Mouse (Mus musculus): ENCODE data around the gene Tomm6. TPM values are rescaled to one million over a fixed set of nuclear protein-coding genes. Genes with fewer than 3 reads are reported as not detected.

Tomm6 gene
- polyA plus RNA-seq, 1 experiment from 2014 or later = 324 TPM

GRCm38 (mm10) chr17:47678238-47678637 is 9.9 kb downstream of the Tomm6 start:
- no peaks in the 10 kb centered on the region for H3K9me3 ChIP-seq (ENCODE audit: low read length)
- no peaks in the 10 kb centered on the region for H3K27me3 ChIP-seq (replicated peaks; ENCODE audit: insufficient read depth, low read length)
- WGBS = 65% methylated on average over 5 of the region's 5 CpGs
- H3K27ac ChIP-seq (ENCODE audit: low read length) = no peak overlapping the region
- no peaks in the 10 kb centered on the region for H3K36me3 ChIP-seq (ENCODE audit: insufficient read depth, low read length)
- no peak for TF ChIP-seq EP300 (IDR thresholded peaks at IDR 0.05)
- no peak for TF ChIP-seq CTCF (IDR thresholded peaks at IDR 0.05)
- ATAC-seq (peak; percentile 83), DNase-seq (ENCODE audit: low spot score) (peak; percentile 48)
- H3K4me1 ChIP-seq (ENCODE audit: insufficient read depth, low read depth, low read length) = no peaks in the 10 kb centered on the region; the same call in 1 of the 2 replicates
- H3K4me2 ChIP-seq (replicated peaks; ENCODE audit: low read depth, low read length) = no peak overlapping the region
- no peak overlapping the region for H3K9ac ChIP-seq (replicated peaks; ENCODE audit: low read depth)
- H3K4me3 ChIP-seq (ENCODE audit: low read depth, low read length) = no peak overlapping the region

GRCm38 (mm10) chr17:47676581-47676980 is 11.6 kb downstream of the Tomm6 start:
- peak; percentile 81 for DNase-seq (ENCODE audit: low spot score)
- Histone ChIP-seq H3K27ac (ENCODE audit: low read length) (no peak overlapping the region), H3K27me3 (replicated peaks; ENCODE audit: insufficient read depth, low read length) (no peaks in the 10 kb centered on the region), H3K36me3 (ENCODE audit: insufficient read depth, low read length) (no peaks in the 10 kb centered on the region), H3K9ac (replicated peaks; ENCODE audit: low read depth) (no peak overlapping the region), H3K4me1 (ENCODE audit: insufficient read depth, low read depth, low read length) (peaks cover 8% of the 10 kb centered on the region; the same call in 1 of the 2 replicates), H3K9me3 (ENCODE audit: low read length) (no peaks in the 10 kb centered on the region), H3K4me2 (replicated peaks; ENCODE audit: low read depth, low read length) (no peak overlapping the region), H3K4me3 (ENCODE audit: low read depth, low read length) (no peak overlapping the region)
- ATAC-seq = no peak
- TF ChIP-seq EP300 (IDR thresholded peaks at IDR 0.05) (no peak), CTCF (IDR thresholded peaks at IDR 0.05) (peak; percentile 96)
- WGBS = 19% methylated on average over 9 of the region's 9 CpGs

- DNase-seq (ENCODE audit: low spot score) (peak; percentile 91), ATAC-seq (peak; percentile 92)
- peak overlapping the region; percentile 78 for H3K4me2 ChIP-seq (replicated peaks; ENCODE audit: low read depth, low read length)
- peak overlapping the region; percentile 31 for H3K4me3 ChIP-seq (ENCODE audit: low read depth, low read length)
- H3K27me3 ChIP-seq (replicated peaks; ENCODE audit: insufficient read depth, low read length) = no peaks in the 10 kb centered on the region
- H3K36me3 ChIP-seq (ENCODE audit: insufficient read depth, low read length) = no peaks in the 10 kb centered on the region
- H3K4me1 ChIP-seq (ENCODE audit: insufficient read depth, low read depth, low read length) = peaks cover 8% of the 10 kb centered on the region; the same call in 1 of the 2 replicates
- TF ChIP-seq EP300 (IDR thresholded peaks at IDR 0.05) (no peak), CTCF (IDR thresholded peaks at IDR 0.05) (peak; percentile 60)
- no peak overlapping the region for H3K27ac ChIP-seq (ENCODE audit: low read length)
- WGBS = 6% methylated on average over 57 of the region's 68 CpGs
- no peak overlapping the region for H3K9ac ChIP-seq (replicated peaks; ENCODE audit: low read depth)
- no peaks in the 10 kb centered on the region for H3K9me3 ChIP-seq (ENCODE audit: low read length)
Measured at GRCm38 (mm10) chr17:47672311-47673111, 15.7 kb downstream of the Tomm6 start.

GRCm38 (mm10) chr17:47671988-47672310 is 16.2 kb downstream of the Tomm6 start:
- DNase-seq (ENCODE audit: low spot score) = no peak
- Histone ChIP-seq H3K4me1 (ENCODE audit: insufficient read depth, low read depth, low read length) (peaks cover 8% of the 10 kb centered on the region; the same call in 1 of the 2 replicates), H3K4me2 (replicated peaks; ENCODE audit: low read depth, low read length) (peak overlapping the region; percentile 78), H3K9ac (replicated peaks; ENCODE audit: low read depth) (no peak overlapping the region), H3K27ac (ENCODE audit: low read length) (no peak overlapping the region), H3K36me3 (ENCODE audit: insufficient read depth, low read length) (no peaks in the 10 kb centered on the region), H3K4me3 (ENCODE audit: low read depth, low read length) (peak overlapping the region; percentile 31), H3K9me3 (ENCODE audit: low read length) (no peaks in the 10 kb centered on the region), H3K27me3 (replicated peaks; ENCODE audit: insufficient read depth, low read length) (no peaks in the 10 kb centered on the region)
- peak; percentile 7 for ATAC-seq
- 17% methylated on average over 14 of the region's 14 CpGs for WGBS
- no peak for TF ChIP-seq EP300 (IDR thresholded peaks at IDR 0.05)
- TF ChIP-seq CTCF (IDR thresholded peaks at IDR 0.05) = no peak

- no peak for ATAC-seq
- TF ChIP-seq CTCF (IDR thresholded peaks at IDR 0.05) = no peak
- TF ChIP-seq EP300 (IDR thresholded peaks at IDR 0.05) = no peak
- WGBS = 43% methylated on average over 4 of the region's 4 CpGs
Measured at GRCm38 (mm10) chr17:47669166-47669565, 19.0 kb downstream of the Tomm6 start.

DNA sequence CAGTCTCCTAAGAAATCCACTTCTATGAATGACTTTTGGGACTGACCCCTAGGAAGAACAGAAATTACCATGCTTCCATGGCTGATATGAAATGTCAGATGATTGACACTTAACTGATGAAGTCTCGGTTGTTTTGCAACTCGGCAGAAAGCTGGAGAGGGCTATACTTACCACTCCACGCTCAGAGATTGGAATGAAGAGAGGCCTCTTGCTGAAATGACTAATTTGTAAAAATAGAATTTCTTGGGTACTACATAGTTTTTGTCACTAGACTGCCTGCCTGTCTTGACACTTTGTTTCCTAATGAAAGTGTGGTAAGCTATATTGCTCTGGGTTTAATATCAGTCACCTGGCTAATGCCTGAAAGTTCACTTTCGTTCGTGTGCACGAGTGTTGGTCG is 23.7 kb downstream of the Tomm6 start:
- Histone ChIP-seq H3K9me3 (ENCODE audit: low read length) (no peaks in the 10 kb centered on the region), H3K4me3 (ENCODE audit: low read depth, low read length) (no peak overlapping the region), H3K27me3 (replicated peaks; ENCODE audit: insufficient read depth, low read length) (no peaks in the 10 kb centered on the region), H3K36me3 (ENCODE audit: insufficient read depth, low read length) (no peaks in the 10 kb centered on the region), H3K4me1 (ENCODE audit: insufficient read depth, low read depth, low read length) (no peaks in the 10 kb centered on the region), H3K4me2 (replicated peaks; ENCODE audit: low read depth, low read length) (0 out of 2 replicates have a peak overlapping the region, but pooled peaks have one; percentile 11), H3K27ac (ENCODE audit: low read length) (no peak overlapping the region; the same call in 1 of the 2 replicates), H3K9ac (replicated peaks; ENCODE audit: low read depth) (no peak overlapping the region)
- DNase-seq (ENCODE audit: low spot score) (peak; percentile 87), ATAC-seq (peak; percentile 83)
- 60% methylated on average over 7 of the region's 7 CpGs for WGBS
- no peak for TF ChIP-seq CTCF (IDR thresholded peaks at IDR 0.05)
- peak; percentile 84 for TF ChIP-seq EP300 (IDR thresholded peaks at IDR 0.05)

More at GRCm38 (mm10) chr17:47669166-47669565, 19.0 kb downstream of the Tomm6 start:
- Histone ChIP-seq H3K4me2 (replicated peaks; ENCODE audit: low read depth, low read length) (no peak overlapping the region), H3K9me3 (ENCODE audit: low read length) (no peaks in the 10 kb centered on the region), H3K27me3 (replicated peaks; ENCODE audit: insufficient read depth, low read length) (no peaks in the 10 kb centered on the region), H3K36me3 (ENCODE audit: insufficient read depth, low read length) (no peaks in the 10 kb centered on the region), H3K27ac (ENCODE audit: low read length) (no peak overlapping the region), H3K4me1 (ENCODE audit: insufficient read depth, low read depth, low read length) (peaks cover 8% of the 10 kb centered on the region; the same call in 1 of the 2 replicates), H3K4me3 (ENCODE audit: low read depth, low read length) (no peak overlapping the region), H3K9ac (replicated peaks; ENCODE audit: low read depth) (no peak overlapping the region)
- DNase-seq (ENCODE audit: low spot score) = peak; percentile 49
